Mouse (Mus musculus): Measurements from ENCODE around the gene Phkg2.

- no peak for TF ChIP-seq CTCF (IDR thresholded peaks at IDR 0.05; ENCODE audit: control insufficient read depth, insufficient read depth, low read length)
- no peak for TF ChIP-seq POLR2A (IDR thresholded peaks at IDR 0.05; ENCODE audit: borderline replicate concordance, control insufficient read depth, low read depth, low read length)
Observed at GRCm38 (mm10) chr7:127549116-127549835, 23.9 kb upstream of the Phkg2 start.

Measured in bone marrow, adult 2 months (tissue).